ENCODE assay signal across 10 mouse cellular contexts in genomic region chr13:83718431-83719410, GRCm38 (mm10).
DNase-seq lines count a peak whose midpoint lies in the region; ATAC-seq and TF ChIP-seq lines count a peak whose summit lies in the region.
"Had no signal": no experiment of that assay in that cellular context is flagged by ENCODE, and none has a peak within 500 bp of the region (broad histone marks: within the 10 kb centered on the region; RNA-seq: fewer than 3 reads in every experiment).

No protein-coding gene starts in this region.

- DNase-seq in left cerebral cortex, adult 2 months (ENCODE audit: extremely low spot score in 1 of 2, low spot score in 2 of 2): no peak
- no peak for DNase-seq in left cerebral cortex, adult 11 months (ENCODE audit: low spot score)
- DNase-seq in left cerebral cortex, postnatal 4 days: peak; percentile 57
- peak; percentile 27 for DNase-seq in telencephalon, adult 2 months (ENCODE audit: low read depth, low spot score)
- no peak for DNase-seq in spleen, postnatal 10 days (ENCODE audit: low spot score in 2 of 2)
- no peak for DNase-seq in urinary bladder, postnatal 4 days (ENCODE audit: low spot score in 2 of 2)
- no peak for DNase-seq in kidney, postnatal 14 days
- DNase-seq: gastrocnemius, postnatal 10 days; kidney, adult 18-20 months had no signal

- peak overlapping the region; percentile 83 for H3K4me3 ChIP-seq in left cerebral cortex, adult 2 months
- peak overlapping the region; percentile 90 for H3K4me3 ChIP-seq in forebrain, embryonic 13.5 days

- H3K9ac ChIP-seq in forebrain, embryonic 13.5 days: peak overlapping the region; percentile 100

- intact Hi-C loops in left cerebral cortex, adult 2 months (cut with DNase I): loop anchor here (5.0 to 10.0 kb wide), 2 partner anchors 1446 to 1936 kb away; partner anchors contain the start of gene Cetn3
- intact Hi-C loops in left cerebral cortex, postnatal 4 days (cut with DNase I): loop anchor here (5.0 to 10.0 kb wide), 3 partner anchors 629 to 1039 kb away; no protein-coding TSS in a partner anchor

- peaks cover 18% of the 10 kb centered on the region for H3K4me1 ChIP-seq in forebrain, embryonic 13.5 days

- H3K27ac ChIP-seq in left cerebral cortex, adult 2 months: peak overlapping the region; percentile 96
- peak overlapping the region; percentile 100 for H3K27ac ChIP-seq in forebrain, embryonic 13.5 days

- peak overlapping the region; percentile 87 for H3K4me2 ChIP-seq in forebrain, embryonic 13.5 days

- no peaks in the 10 kb centered on the region for H3K27me3 ChIP-seq in forebrain, embryonic 13.5 days

- 8% methylated on average over 10 of the region's 10 CpGs for WGBS in forebrain, embryonic 13.5 days

- TF ChIP-seq CTCF in left cerebral cortex, adult 2 months (IDR thresholded peaks at IDR 0.05): no peak

- no peaks in the 10 kb centered on the region for H3K36me3 ChIP-seq in forebrain, embryonic 13.5 days (ENCODE audit: poor library complexity, severe bottlenecking)

- no peaks in the 10 kb centered on the region for H3K9me3 ChIP-seq in forebrain, embryonic 13.5 days (replicated peaks)

- ATAC-seq in forebrain, embryonic 13.5 days: no peak

Comparison
In these comparisons a context has a peak if more than half of its experiments do, and no peak if none do; other contexts are left out.
1. DNase-seq: peak in left cerebral cortex, postnatal 4 days (single experiment) and telencephalon, adult 2 months (single experiment); none in left cerebral cortex, adult 2 months (0 of 2), left cerebral cortex, adult 11 months (single experiment), spleen, postnatal 10 days (0 of 2), urinary bladder, postnatal 4 days (0 of 2) and kidney, postnatal 14 days (single experiment).